Mouse (Mus musculus): ENCODE measurements around the gene Arrdc2. TPM values are rescaled to one million over a fixed set of nuclear protein-coding genes. Genes with fewer than 3 reads are reported as not detected.
A peak's percentile ranks its signal among the peaks of the same experiment; 100 is the strongest.
"Not testable (repeated sequence)": the region's sequence is repeated elsewhere in the genome, so short reads cannot be mapped to it uniquely, and the experiment has no call there.

The Arrdc2 gene
- polyA plus RNA-seq, 1 experiment: 12.1 TPM

DNA sequence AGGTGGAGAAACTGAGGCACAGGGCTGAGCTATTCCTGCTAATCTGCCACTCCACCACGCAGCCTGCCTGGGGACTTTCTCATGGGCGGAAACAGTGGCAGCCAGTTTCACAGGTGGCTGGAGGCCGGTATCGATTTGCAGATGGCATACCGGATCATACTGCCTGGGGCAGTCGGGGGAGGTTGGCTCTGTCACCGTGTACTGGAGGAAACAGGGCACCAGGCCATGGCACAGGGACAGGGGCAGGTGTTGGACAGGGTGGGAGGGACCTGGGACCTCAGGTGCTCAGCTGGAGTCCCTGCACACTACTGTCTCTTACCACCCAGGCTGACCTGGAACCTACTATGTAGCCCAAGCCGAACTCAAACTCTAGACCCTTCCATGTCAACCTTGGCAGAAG, 13.7 kb downstream of the Arrdc2 start:
- no peaks in the 10 kb centered on the region for H3K27me3 ChIP-seq (ENCODE audit: control insufficient read depth, insufficient read depth, low read length, poor library complexity, severe bottlenecking)
- no peak overlapping the region for H3K4me3 ChIP-seq (ENCODE audit: low read depth, low read length)
- no peak overlapping the region for H3K27ac ChIP-seq (ENCODE audit: insufficient read depth, low read length)
- no peak overlapping the region for H3K9ac ChIP-seq (ENCODE audit: low read depth, poor library complexity, severe bottlenecking)
- TF ChIP-seq CTCF (IDR thresholded peaks at IDR 0.05; ENCODE audit: low read depth, low read length) (no peak), EP300 (IDR thresholded peaks at IDR 0.05; ENCODE audit: insufficient read depth, low read depth, low read length) (no peak), POLR2A (IDR thresholded peaks at IDR 0.05; ENCODE audit: insufficient read depth, low read length) (no peak)
- no peaks in the 10 kb centered on the region for H3K4me1 ChIP-seq (ENCODE audit: control insufficient read depth, insufficient read depth, low read length)
- H3K36me3 ChIP-seq (ENCODE audit: control insufficient read depth, insufficient read depth, low read length, poor library complexity, severe bottlenecking): no peaks in the 10 kb centered on the region
- H3K9me3 ChIP-seq (replicated peaks; ENCODE audit: control insufficient read depth, insufficient read depth, low read length, poor library complexity, severe bottlenecking): no peaks in the 10 kb centered on the region

- Histone ChIP-seq H3K4me1 (ENCODE audit: control insufficient read depth, insufficient read depth, low read length) (no peaks in the 10 kb centered on the region), H3K27me3 (ENCODE audit: control insufficient read depth, insufficient read depth, low read length, poor library complexity, severe bottlenecking) (no peaks in the 10 kb centered on the region), H3K27ac (ENCODE audit: insufficient read depth, low read length) (no peak overlapping the region), H3K9ac (ENCODE audit: low read depth, poor library complexity, severe bottlenecking) (no peak overlapping the region), H3K36me3 (ENCODE audit: control insufficient read depth, insufficient read depth, low read length, poor library complexity, severe bottlenecking) (no peaks in the 10 kb centered on the region), H3K9me3 (replicated peaks; ENCODE audit: control insufficient read depth, insufficient read depth, low read length, poor library complexity, severe bottlenecking) (no peaks in the 10 kb centered on the region), H3K4me3 (ENCODE audit: low read depth, low read length) (no peak overlapping the region)
- no peak for TF ChIP-seq CTCF (IDR thresholded peaks at IDR 0.05; ENCODE audit: low read depth, low read length)
- TF ChIP-seq EP300 (IDR thresholded peaks at IDR 0.05; ENCODE audit: insufficient read depth, low read depth, low read length): no peak
- TF ChIP-seq POLR2A (IDR thresholded peaks at IDR 0.05; ENCODE audit: insufficient read depth, low read length): no peak
Measured at GRCm38 (mm10) chr8:70823802-70824201, 15.7 kb downstream of the Arrdc2 start.

DNA sequence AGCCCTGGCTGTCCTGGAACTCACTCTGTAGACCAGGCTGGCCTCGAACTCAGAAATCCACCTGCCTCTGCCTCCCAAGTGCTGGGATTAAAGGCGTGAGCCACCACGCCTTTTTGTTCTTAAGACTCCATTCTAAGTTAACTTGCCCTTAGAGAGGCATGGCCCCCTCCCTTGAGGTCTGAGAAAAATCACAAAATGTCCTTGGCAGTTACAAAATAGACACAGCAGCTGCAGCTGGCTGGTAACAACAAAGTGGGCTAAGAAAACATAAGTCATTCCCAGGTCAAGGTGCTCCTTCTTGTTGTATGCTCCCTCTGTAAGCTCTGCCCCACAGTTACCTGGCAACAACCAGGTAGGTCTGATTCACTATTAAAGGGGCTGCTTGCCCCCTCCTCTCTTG, 16.9 kb downstream of the Arrdc2 start:
- H3K4me1 ChIP-seq (ENCODE audit: control insufficient read depth, insufficient read depth, low read length); H3K4me3 ChIP-seq (ENCODE audit: low read depth, low read length); H3K9ac ChIP-seq (ENCODE audit: low read depth, poor library complexity, severe bottlenecking); H3K9me3 ChIP-seq (replicated peaks; ENCODE audit: control insufficient read depth, insufficient read depth, low read length, poor library complexity, severe bottlenecking); H3K36me3 ChIP-seq (ENCODE audit: control insufficient read depth, insufficient read depth, low read length, poor library complexity, severe bottlenecking); H3K27me3 ChIP-seq (ENCODE audit: control insufficient read depth, insufficient read depth, low read length, poor library complexity, severe bottlenecking); H3K27ac ChIP-seq (ENCODE audit: insufficient read depth, low read length): not testable (repeated sequence)

GRCm38 (mm10) chr8:70821992-70822391, 17.5 kb downstream of the Arrdc2 start:
- H3K27ac ChIP-seq (ENCODE audit: insufficient read depth, low read length): no peak overlapping the region
- no peaks in the 10 kb centered on the region for H3K27me3 ChIP-seq (ENCODE audit: control insufficient read depth, insufficient read depth, low read length, poor library complexity, severe bottlenecking)
- H3K9ac ChIP-seq (ENCODE audit: low read depth, poor library complexity, severe bottlenecking): peak overlapping the region; percentile 25
- H3K4me3 ChIP-seq (ENCODE audit: low read depth, low read length): no peak overlapping the region
- H3K4me1 ChIP-seq (ENCODE audit: control insufficient read depth, insufficient read depth, low read length): no peaks in the 10 kb centered on the region
- H3K36me3 ChIP-seq (ENCODE audit: control insufficient read depth, insufficient read depth, low read length, poor library complexity, severe bottlenecking): no peaks in the 10 kb centered on the region
- H3K9me3 ChIP-seq (replicated peaks; ENCODE audit: control insufficient read depth, insufficient read depth, low read length, poor library complexity, severe bottlenecking): no peaks in the 10 kb centered on the region
- TF ChIP-seq CTCF (IDR thresholded peaks at IDR 0.05; ENCODE audit: low read depth, low read length) (no peak), EP300 (IDR thresholded peaks at IDR 0.05; ENCODE audit: insufficient read depth, low read depth, low read length) (no peak), POLR2A (IDR thresholded peaks at IDR 0.05; ENCODE audit: insufficient read depth, low read length) (no peak)

DNA sequence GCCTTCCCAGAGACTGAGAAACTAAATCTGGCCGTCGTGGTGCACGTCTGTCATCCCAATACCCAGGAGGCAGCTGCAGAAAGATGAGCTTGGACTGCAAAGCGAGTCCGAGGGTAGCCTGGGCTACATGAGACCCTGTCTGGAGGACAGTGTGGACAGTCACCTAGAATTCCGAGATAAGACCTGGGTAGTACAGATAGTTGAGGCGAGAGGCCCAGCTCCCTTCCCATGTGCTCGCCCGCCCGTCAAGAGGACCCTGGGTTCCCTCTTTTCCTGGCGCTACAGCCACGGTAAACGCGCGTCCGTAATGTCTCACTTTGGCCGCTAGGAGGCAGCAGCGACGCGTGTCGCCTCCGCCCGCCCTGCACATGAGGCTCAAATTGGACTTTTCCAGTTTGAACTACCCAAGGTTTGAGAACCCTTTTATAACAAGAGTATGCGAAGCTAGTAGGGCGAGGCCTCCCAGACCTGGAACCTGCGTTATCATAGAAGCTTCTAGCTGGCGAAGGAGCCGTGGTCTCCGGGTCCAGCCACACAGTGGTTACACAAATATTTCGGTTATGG, 18.0 kb downstream of the Arrdc2 start:
- no peak overlapping the region for H3K27ac ChIP-seq (ENCODE audit: insufficient read depth, low read length)
- peak; percentile 33; the same call in 1 of the 2 replicates for TF ChIP-seq EP300 (IDR thresholded peaks at IDR 0.05; ENCODE audit: insufficient read depth, low read depth, low read length)
- peak; percentile 99 for TF ChIP-seq CTCF (IDR thresholded peaks at IDR 0.05; ENCODE audit: low read depth, low read length)
- no peak for TF ChIP-seq POLR2A (IDR thresholded peaks at IDR 0.05; ENCODE audit: insufficient read depth, low read length)
- no peaks in the 10 kb centered on the region for H3K36me3 ChIP-seq (ENCODE audit: control insufficient read depth, insufficient read depth, low read length, poor library complexity, severe bottlenecking)
- no peak overlapping the region for H3K4me3 ChIP-seq (ENCODE audit: low read depth, low read length)
- H3K27me3 ChIP-seq (ENCODE audit: control insufficient read depth, insufficient read depth, low read length, poor library complexity, severe bottlenecking): no peaks in the 10 kb centered on the region
- no peaks in the 10 kb centered on the region for H3K4me1 ChIP-seq (ENCODE audit: control insufficient read depth, insufficient read depth, low read length)
- peak overlapping the region; percentile 25; the same call in 1 of the 2 replicates for H3K9ac ChIP-seq (ENCODE audit: low read depth, poor library complexity, severe bottlenecking)
- no peaks in the 10 kb centered on the region for H3K9me3 ChIP-seq (replicated peaks; ENCODE audit: control insufficient read depth, insufficient read depth, low read length, poor library complexity, severe bottlenecking)

DNA sequence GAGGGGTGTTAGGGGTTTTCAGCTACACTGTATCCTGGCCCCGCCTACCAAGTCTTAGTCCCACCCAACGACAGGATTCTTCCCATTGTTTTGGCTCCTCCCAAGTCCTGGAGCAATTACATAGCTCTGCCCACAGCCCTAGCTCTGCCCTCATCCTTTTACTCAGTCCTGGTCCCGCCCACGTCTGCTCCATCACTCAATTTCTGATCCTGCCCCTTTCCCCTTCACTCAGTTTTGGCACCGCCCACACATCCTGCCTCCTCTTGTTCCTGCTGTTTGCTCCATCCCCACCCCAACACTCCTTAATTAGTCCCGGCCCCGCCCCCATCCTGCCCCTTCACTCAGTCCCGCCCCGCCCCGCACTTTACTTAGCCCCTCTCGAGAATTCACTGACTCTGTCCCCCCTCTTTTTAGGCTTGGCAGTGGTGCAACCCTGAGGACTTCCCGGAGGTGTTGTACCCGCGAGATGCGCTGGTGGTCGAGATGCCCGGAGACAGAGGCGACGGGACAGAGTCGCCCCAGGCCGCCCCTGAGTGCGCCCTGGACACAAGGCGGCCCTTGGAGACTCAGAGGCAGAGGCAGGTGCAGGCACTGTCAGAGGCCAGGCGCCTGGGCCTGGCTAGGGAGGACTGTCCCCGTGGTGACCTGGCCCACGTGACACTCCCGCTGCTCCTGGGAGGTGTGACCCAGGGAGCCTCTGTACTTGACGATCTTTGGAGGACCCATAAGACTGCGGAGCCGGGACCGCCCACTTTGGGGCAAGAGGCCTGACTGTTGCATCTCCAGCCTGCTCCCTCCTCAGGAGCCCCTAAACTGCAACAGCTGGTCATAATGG, 19.2 kb downstream of the Arrdc2 start:
- Histone ChIP-seq H3K4me3 (ENCODE audit: low read depth, low read length) (peak overlapping the region; percentile 61), H3K27ac (ENCODE audit: insufficient read depth, low read length) (no peak overlapping the region), H3K27me3 (ENCODE audit: control insufficient read depth, insufficient read depth, low read length, poor library complexity, severe bottlenecking) (no peaks in the 10 kb centered on the region), H3K9ac (ENCODE audit: low read depth, poor library complexity, severe bottlenecking) (peak overlapping the region; percentile 22; the same call in 1 of the 2 replicates), H3K4me1 (ENCODE audit: control insufficient read depth, insufficient read depth, low read length) (no peaks in the 10 kb centered on the region), H3K36me3 (ENCODE audit: control insufficient read depth, insufficient read depth, low read length, poor library complexity, severe bottlenecking) (no peaks in the 10 kb centered on the region), H3K9me3 (replicated peaks; ENCODE audit: control insufficient read depth, insufficient read depth, low read length, poor library complexity, severe bottlenecking) (no peaks in the 10 kb centered on the region)
- TF ChIP-seq EP300 (IDR thresholded peaks at IDR 0.05; ENCODE audit: insufficient read depth, low read depth, low read length) (0 out of 2 replicates have a peak, but pooled peaks have one; percentile 15), CTCF (IDR thresholded peaks at IDR 0.05; ENCODE audit: low read depth, low read length) (no peak), POLR2A (IDR thresholded peaks at IDR 0.05; ENCODE audit: insufficient read depth, low read length) (no peak)

Measured in ES-Bruce4 (cell line).